Mouse (Mus musculus): ENCODE results near the gene Pvalb. TPM values are rescaled to one million over a fixed set of nuclear protein-coding genes. Genes with fewer than 3 reads are reported as not detected.

Gene Pvalb
- polyA plus RNA-seq, 1 experiment from 2014 or later = not detected

GRCm38 (mm10) chr15:78169566-78169965 is 36.6 kb downstream of the Pvalb start:
- Histone ChIP-seq H3K36me3 (replicated peaks) (peaks cover 55% of the 10 kb centered on the region), H3K9me3 (no peaks in the 10 kb centered on the region), H3K4me1 (peaks cover 22% of the 10 kb centered on the region), H3K4me3 (no peak overlapping the region), H3K27me3 (ENCODE audit: poor library complexity, severe bottlenecking) (no peaks in the 10 kb centered on the region), H3K27ac (no peak overlapping the region)
- 89% methylated on average over 11 of the region's 11 CpGs for WGBS
- no peak for DNase-seq (ENCODE audit: extremely low spot score, low spot score)

GRCm38 (mm10) chr15:78165292-78165691 is 40.9 kb downstream of the Pvalb start:
- H3K4me1 ChIP-seq = no peaks in the 10 kb centered on the region
- peaks cover 83% of the 10 kb centered on the region for H3K36me3 ChIP-seq (replicated peaks)
- H3K9me3 ChIP-seq = no peaks in the 10 kb centered on the region
- no peak for DNase-seq (ENCODE audit: extremely low spot score, low spot score)
- H3K4me3 ChIP-seq = no peak overlapping the region
- H3K27ac ChIP-seq = no peak overlapping the region
- WGBS = 89% methylated on average over 4 of the region's 4 CpGs
- no peaks in the 10 kb centered on the region for H3K27me3 ChIP-seq (ENCODE audit: poor library complexity, severe bottlenecking)

GRCm38 (mm10) chr15:78164466-78164865 is 41.7 kb downstream of the Pvalb start:
- no peaks in the 10 kb centered on the region for H3K9me3 ChIP-seq
- no peak overlapping the region for H3K27ac ChIP-seq
- no peak for DNase-seq (ENCODE audit: extremely low spot score, low spot score)
- H3K4me3 ChIP-seq = no peak overlapping the region
- no peaks in the 10 kb centered on the region for H3K27me3 ChIP-seq (ENCODE audit: poor library complexity, severe bottlenecking)
- peaks cover 84% of the 10 kb centered on the region for H3K36me3 ChIP-seq (replicated peaks)
- H3K4me1 ChIP-seq = no peaks in the 10 kb centered on the region
- 89% methylated on average over 11 of the region's 11 CpGs for WGBS

GRCm38 (mm10) chr15:78161946-78162345 is 44.3 kb downstream of the Pvalb start:
- Histone ChIP-seq H3K27me3 (ENCODE audit: poor library complexity, severe bottlenecking) (no peaks in the 10 kb centered on the region), H3K9me3 (no peaks in the 10 kb centered on the region), H3K27ac (no peak overlapping the region), H3K4me1 (no peaks in the 10 kb centered on the region), H3K36me3 (replicated peaks) (peaks cover 75% of the 10 kb centered on the region), H3K4me3 (no peak overlapping the region)
- no peak for DNase-seq (ENCODE audit: extremely low spot score, low spot score)
- 83% methylated on average over 9 of the region's 9 CpGs for WGBS

- WGBS = 87% methylated on average over 5 of the region's 5 CpGs
- Histone ChIP-seq H3K4me1 (peaks cover 4% of the 10 kb centered on the region; the same call in 1 of the 2 replicates), H3K36me3 (replicated peaks) (peaks cover 39% of the 10 kb centered on the region), H3K9me3 (no peaks in the 10 kb centered on the region), H3K27ac (no peak overlapping the region), H3K4me3 (no peak overlapping the region), H3K27me3 (ENCODE audit: poor library complexity, severe bottlenecking) (no peaks in the 10 kb centered on the region)
- DNase-seq (ENCODE audit: extremely low spot score, low spot score) = no peak
These were observed 47.9 kb downstream of the Pvalb start for GRCm38 (mm10) chr15:78158335-78158734.

GRCm38 (mm10) chr15:78157824-78158223 is 48.4 kb downstream of the Pvalb start:
- H3K27ac ChIP-seq = no peak overlapping the region
- H3K9me3 ChIP-seq = no peaks in the 10 kb centered on the region
- H3K4me3 ChIP-seq = no peak overlapping the region
- WGBS = 76% methylated on average over 4 of the region's 4 CpGs
- peaks cover 9% of the 10 kb centered on the region for H3K4me1 ChIP-seq
- H3K36me3 ChIP-seq (replicated peaks) = peaks cover 34% of the 10 kb centered on the region
- no peaks in the 10 kb centered on the region for H3K27me3 ChIP-seq (ENCODE audit: poor library complexity, severe bottlenecking)
- no peak for DNase-seq (ENCODE audit: extremely low spot score, low spot score)

- Histone ChIP-seq H3K4me3 (no peak overlapping the region), H3K36me3 (replicated peaks) (peaks cover 29% of the 10 kb centered on the region), H3K27me3 (ENCODE audit: poor library complexity, severe bottlenecking) (no peaks in the 10 kb centered on the region), H3K4me1 (peaks cover 12% of the 10 kb centered on the region), H3K9me3 (no peaks in the 10 kb centered on the region), H3K27ac (no peak overlapping the region)
- 87% methylated on average over 8 of the region's 8 CpGs for WGBS
- no peak for DNase-seq (ENCODE audit: extremely low spot score, low spot score)
These were observed 48.9 kb downstream of the Pvalb start for GRCm38 (mm10) chr15:78157330-78157729.

GRCm38 (mm10) chr15:78155421-78155820 is 50.8 kb downstream of the Pvalb start:
- no peaks in the 10 kb centered on the region for H3K9me3 ChIP-seq
- no peak for DNase-seq (ENCODE audit: extremely low spot score, low spot score)
- no peaks in the 10 kb centered on the region for H3K27me3 ChIP-seq (ENCODE audit: poor library complexity, severe bottlenecking)

GRCm38 (mm10) chr15:78153045-78153775 is 53.0 kb downstream of the Pvalb start:
- 50% methylated on average over 11 of the region's 11 CpGs for WGBS
- Histone ChIP-seq H3K27ac (no peak overlapping the region), H3K4me3 (no peak overlapping the region), H3K36me3 (replicated peaks) (no peaks in the 10 kb centered on the region), H3K27me3 (ENCODE audit: poor library complexity, severe bottlenecking) (no peaks in the 10 kb centered on the region), H3K4me1 (peaks cover 12% of the 10 kb centered on the region), H3K9me3 (no peaks in the 10 kb centered on the region)
- DNase-seq (ENCODE audit: extremely low spot score, low spot score) = no peak

More at GRCm38 (mm10) chr15:78155421-78155820, 50.8 kb downstream of the Pvalb start:
- Histone ChIP-seq H3K36me3 (replicated peaks) (peaks cover 12% of the 10 kb centered on the region; the same call in 1 of the 2 replicates), H3K4me3 (no peak overlapping the region), H3K4me1 (peaks cover 12% of the 10 kb centered on the region), H3K27ac (no peak overlapping the region)
- WGBS = 92% methylated on average over 6 of the region's 6 CpGs

- Histone ChIP-seq H3K27ac (no peak overlapping the region), H3K9me3 (no peaks in the 10 kb centered on the region), H3K36me3 (replicated peaks) (no peaks in the 10 kb centered on the region), H3K27me3 (ENCODE audit: poor library complexity, severe bottlenecking) (no peaks in the 10 kb centered on the region), H3K4me1 (peaks cover 10% of the 10 kb centered on the region), H3K4me3 (no peak overlapping the region)
- 86% methylated on average over 7 of the region's 7 CpGs for WGBS
- DNase-seq (ENCODE audit: extremely low spot score, low spot score) = no peak
These were observed 57.6 kb downstream of the Pvalb start for GRCm38 (mm10) chr15:78148565-78148964.

Other genes with a start within 250 kb of the Pvalb start
- 7.9 and 8.7 TPM in 2 replicates for gene Foxred2, start 249.7 kb downstream of the Pvalb start, polyA plus RNA-seq (2016; fragmentation: Nextera tagmentation; extraction: Ambion mirVana)
- 280 and 284 TPM in 2 replicates for gene Eif3d, start 235.6 kb downstream of the Pvalb start, polyA plus RNA-seq (2016; fragmentation: Nextera tagmentation; extraction: Ambion mirVana)
- 0.05 and 0.20 TPM in 2 replicates for gene Cacng2, start 86.4 kb downstream of the Pvalb start, polyA plus RNA-seq (2016; fragmentation: Nextera tagmentation; extraction: Ambion mirVana)
- 158 and 162 TPM in 2 replicates for gene Ift27, start 32.3 kb downstream of the Pvalb start, polyA plus RNA-seq (2016; fragmentation: Nextera tagmentation; extraction: Ambion mirVana)
- gene Ncf4, start 38.4 kb upstream of the Pvalb start, polyA plus RNA-seq (2016; fragmentation: Nextera tagmentation; extraction: Ambion mirVana) = 4.1 and 6.0 TPM in 2 replicates
- 0.42 and 0.43 TPM in 2 replicates for gene Csf2rb2, start 99.3 kb upstream of the Pvalb start, polyA plus RNA-seq (2016; fragmentation: Nextera tagmentation; extraction: Ambion mirVana)
- gene Csf2rb, start 119.4 kb upstream of the Pvalb start, polyA plus RNA-seq (2016; fragmentation: Nextera tagmentation; extraction: Ambion mirVana) = 3.3 and 3.9 TPM in 2 replicates
- not detected in 2 replicates for gene Tex33, start 189.5 kb upstream of the Pvalb start, polyA plus RNA-seq (2016; fragmentation: Nextera tagmentation; extraction: Ambion mirVana)
- 11.8 and 11.9 TPM in 2 replicates for gene Tst, start 199.5 kb upstream of the Pvalb start, polyA plus RNA-seq (2016; fragmentation: Nextera tagmentation; extraction: Ambion mirVana)
- gene Mpst, start 200.0 kb upstream of the Pvalb start, polyA plus RNA-seq (2016; fragmentation: Nextera tagmentation; extraction: Ambion mirVana) = 0.90 and 2.0 TPM in 2 replicates
- 56.8 and 57.1 TPM in 2 replicates for gene Kctd17, start 222.2 kb upstream of the Pvalb start, polyA plus RNA-seq (2016; fragmentation: Nextera tagmentation; extraction: Ambion mirVana)

Measured in forebrain, embryonic 10.5 days (tissue).